Mouse (Mus musculus) neural tube, embryonic 13.5 days (tissue): ENCODE measurements around the gene Ptpn14. TPM values are rescaled to one million over a fixed set of nuclear protein-coding genes. Genes with fewer than 3 reads are reported as not detected.

Experiments
- ATAC-seq: fragments of 200-750 bp; cut with Nextera tagmentation; 2 replicates; pipeline ENCODE4 v1.8.0; 2017; ENCODE audit warnings: low read depth, mild to moderate bottlenecking, moderate TSS enrichment, moderate library complexity
- H3K27ac ChIP-seq: fragments of 300-500 bp; sonication (generic); replicated peaks from 2 replicates; pipeline ENCODE4 v1.5.1; 2015; ENCODE audit warnings: moderate library complexity, mild to moderate bottlenecking, inconsistent platforms
- H3K27me3 ChIP-seq: fragments of 300-500 bp; sonication (generic); 2 replicates; pipeline ENCODE4 v1.6.1; 2015; ENCODE audit warnings: mild to moderate bottlenecking, inconsistent platforms
- H3K36me3 ChIP-seq: fragments of 300-500 bp; sonication (generic); 2 replicates; pipeline ENCODE4 v1.6.1; 2015; ENCODE audit warnings: mild to moderate bottlenecking, inconsistent platforms
- H3K4me1 ChIP-seq: fragments of 300-500 bp; sonication (generic); replicated peaks from 2 replicates; pipeline ENCODE4 v1.6.1; 2015; ENCODE audit warnings: inconsistent platforms
- H3K4me2 ChIP-seq: fragments of 300-500 bp; sonication (generic); 2 replicates; pipeline ENCODE4 v1.6.1; 2015; ENCODE audit warnings: inconsistent platforms, mild to moderate bottlenecking, moderate library complexity
- H3K4me3 ChIP-seq: fragments of 300-500 bp; sonication (generic); 2 replicates; pipeline ENCODE4 v1.5.1; 2015; ENCODE audit warnings: mild to moderate bottlenecking, inconsistent platforms
- H3K9ac ChIP-seq: fragments of 300-500 bp; sonication (generic); 2 replicates; pipeline ENCODE4 v1.6.1; 2015; ENCODE audit warnings: moderate library complexity, mild to moderate bottlenecking, inconsistent platforms
- H3K9me3 ChIP-seq: fragments of 300-500 bp; sonication (generic); 2 replicates; pipeline ENCODE4 v1.6.1; 2016; ENCODE audit warnings: inconsistent platforms
- WGBS: fragments of 180-500 bp; shearing (Covaris S2); methylation state at CpG from one replicate; pipeline ENCODE4 v1.1.7; 2015; 5-methylcytosine and 5-hydroxymethylcytosine counted together
- polyA plus RNA-seq: library from polyadenylated mRNA; unstranded; fragments of >200 nt; fragmentation: Nextera tagmentation; extraction: Ambion mirVana; gene quantifications from 2 replicates; pipeline ENCODE4 v1.2.1, GENCODE M21; 2015

Ptpn14 gene
- polyA plus RNA-seq, 1 experiment from 2014 or later: 1.9 TPM

GRCm38 (mm10) chr1:189830391-189830790, 102.3 kb downstream of the Ptpn14 start:
- Histone ChIP-seq H3K4me1 (peaks cover 19% of the 10 kb centered on the region), H3K9ac (no peak overlapping the region), H3K4me3 (no peak overlapping the region), H3K27me3 (no peaks in the 10 kb centered on the region), H3K36me3 (no peaks in the 10 kb centered on the region), H3K9me3 (no peaks in the 10 kb centered on the region), H3K27ac (no peak overlapping the region), H3K4me2 (no peak overlapping the region)
- 33% methylated on average over 4 of the region's 4 CpGs for WGBS
- ATAC-seq: no peak

- Histone ChIP-seq H3K27me3 (no peaks in the 10 kb centered on the region), H3K9me3 (no peaks in the 10 kb centered on the region), H3K4me2 (no peak overlapping the region), H3K27ac (no peak overlapping the region), H3K9ac (no peak overlapping the region), H3K4me1 (peaks cover 19% of the 10 kb centered on the region), H3K36me3 (no peaks in the 10 kb centered on the region), H3K4me3 (no peak overlapping the region)
- WGBS: 11% methylated on average over 12 of the region's 12 CpGs
- no peak for ATAC-seq
Observed at GRCm38 (mm10) chr1:189830797-189831232, 102.7 kb downstream of the Ptpn14 start.

GRCm38 (mm10) chr1:189833351-189833750, 105.3 kb downstream of the Ptpn14 start:
- WGBS: 75% methylated on average over 7 of the region's 7 CpGs
- no peak for ATAC-seq

GRCm38 (mm10) chr1:189834166-189834565, 106.1 kb downstream of the Ptpn14 start:
- Histone ChIP-seq H3K9me3 (no peaks in the 10 kb centered on the region), H3K4me2 (no peak overlapping the region), H3K9ac (no peak overlapping the region), H3K4me1 (peaks cover 19% of the 10 kb centered on the region), H3K4me3 (no peak overlapping the region), H3K27me3 (no peaks in the 10 kb centered on the region), H3K27ac (0 out of 2 replicates have a peak overlapping the region, but pooled peaks have one; percentile 10), H3K36me3 (no peaks in the 10 kb centered on the region)
- ATAC-seq: no peak
- WGBS: 43% methylated on average over 13 of the region's 13 CpGs

More at GRCm38 (mm10) chr1:189833351-189833750, 105.3 kb downstream of the Ptpn14 start:
- H3K4me3 ChIP-seq: no peak overlapping the region
- no peak overlapping the region for H3K27ac ChIP-seq
- H3K4me1 ChIP-seq: peaks cover 19% of the 10 kb centered on the region
- H3K27me3 ChIP-seq: no peaks in the 10 kb centered on the region
- H3K9me3 ChIP-seq: no peaks in the 10 kb centered on the region
- no peaks in the 10 kb centered on the region for H3K36me3 ChIP-seq
- H3K4me2 ChIP-seq: no peak overlapping the region
- H3K9ac ChIP-seq: no peak overlapping the region

- no peak overlapping the region for H3K9ac ChIP-seq
- H3K9me3 ChIP-seq: no peaks in the 10 kb centered on the region
- H3K27ac ChIP-seq: no peak overlapping the region
- H3K4me1 ChIP-seq: no peaks in the 10 kb centered on the region
- no peak overlapping the region for H3K4me2 ChIP-seq
- ATAC-seq: no peak
- H3K27me3 ChIP-seq: no peaks in the 10 kb centered on the region
- H3K4me3 ChIP-seq: no peak overlapping the region
- WGBS: 88% methylated on average over 2 of the region's 2 CpGs
- peaks cover 12% of the 10 kb centered on the region; the same call in 1 of the 2 replicates for H3K36me3 ChIP-seq
Observed at GRCm38 (mm10) chr1:189846319-189846718, 118.3 kb downstream of the Ptpn14 start.

- no peak overlapping the region for H3K9ac ChIP-seq
- H3K4me3 ChIP-seq: no peak overlapping the region
- no peak for ATAC-seq
- no peak overlapping the region for H3K27ac ChIP-seq
- no peaks in the 10 kb centered on the region for H3K4me1 ChIP-seq
- H3K4me2 ChIP-seq: no peak overlapping the region
- WGBS: 80% methylated on average over 11 of the region's 11 CpGs
- H3K27me3 ChIP-seq: no peaks in the 10 kb centered on the region
- H3K9me3 ChIP-seq: no peaks in the 10 kb centered on the region
- peaks cover 13% of the 10 kb centered on the region; the same call in 1 of the 2 replicates for H3K36me3 ChIP-seq
Observed at GRCm38 (mm10) chr1:189849550-189849949, 121.5 kb downstream of the Ptpn14 start.

- WGBS: 85% methylated on average over 5 of the region's 5 CpGs
- Histone ChIP-seq H3K4me3 (no peak overlapping the region), H3K9me3 (no peaks in the 10 kb centered on the region), H3K4me1 (no peaks in the 10 kb centered on the region), H3K36me3 (peaks cover 13% of the 10 kb centered on the region; the same call in 1 of the 2 replicates), H3K9ac (no peak overlapping the region), H3K27ac (no peak overlapping the region), H3K27me3 (no peaks in the 10 kb centered on the region), H3K4me2 (no peak overlapping the region)
- ATAC-seq: no peak
Observed at GRCm38 (mm10) chr1:189852051-189852450, 124.0 kb downstream of the Ptpn14 start.

GRCm38 (mm10) chr1:189852456-189852855, 124.4 kb downstream of the Ptpn14 start:
- Histone ChIP-seq H3K4me2 (no peak overlapping the region), H3K27me3 (no peaks in the 10 kb centered on the region), H3K4me1 (no peaks in the 10 kb centered on the region), H3K36me3 (peaks cover 13% of the 10 kb centered on the region; the same call in 1 of the 2 replicates), H3K9me3 (no peaks in the 10 kb centered on the region), H3K27ac (no peak overlapping the region), H3K4me3 (no peak overlapping the region), H3K9ac (no peak overlapping the region)
- no peak for ATAC-seq
- WGBS: 90% methylated on average over 7 of the region's 7 CpGs

GRCm38 (mm10) chr1:189854646-189855045, 126.6 kb downstream of the Ptpn14 start:
- WGBS: 90% methylated on average over 13 of the region's 13 CpGs
- ATAC-seq: no peak
- peaks cover 9% of the 10 kb centered on the region for H3K4me1 ChIP-seq
- peaks cover 13% of the 10 kb centered on the region; the same call in 1 of the 2 replicates for H3K36me3 ChIP-seq
- H3K9ac ChIP-seq: no peak overlapping the region
- H3K4me3 ChIP-seq: no peak overlapping the region
- no peaks in the 10 kb centered on the region for H3K27me3 ChIP-seq
- H3K4me2 ChIP-seq: no peak overlapping the region
- no peaks in the 10 kb centered on the region for H3K9me3 ChIP-seq
- no peak overlapping the region for H3K27ac ChIP-seq

- no peak overlapping the region for H3K4me2 ChIP-seq
Observed at GRCm38 (mm10) chr1:189855739-189856138, 127.7 kb downstream of the Ptpn14 start.

GRCm38 (mm10) chr1:189858377-189858776, 130.3 kb downstream of the Ptpn14 start:
- Histone ChIP-seq H3K27ac (0 out of 2 replicates have a peak overlapping the region, but pooled peaks have one; percentile 56), H3K9me3 (no peaks in the 10 kb centered on the region), H3K27me3 (no peaks in the 10 kb centered on the region), H3K4me1 (peaks cover 17% of the 10 kb centered on the region), H3K4me2 (no peak overlapping the region), H3K9ac (no peak overlapping the region), H3K36me3 (no peaks in the 10 kb centered on the region), H3K4me3 (no peak overlapping the region)
- 55% methylated on average over 6 of the region's 6 CpGs for WGBS
- ATAC-seq: 0 out of 2 replicates have a peak, but pooled peaks have one; percentile 15

More at GRCm38 (mm10) chr1:189855739-189856138, 127.7 kb downstream of the Ptpn14 start:
- WGBS: 98% methylated on average over 5 of the region's 5 CpGs
- Histone ChIP-seq H3K36me3 (peaks cover 7% of the 10 kb centered on the region; the same call in 1 of the 2 replicates), H3K4me1 (peaks cover 12% of the 10 kb centered on the region), H3K4me3 (no peak overlapping the region), H3K27ac (no peak overlapping the region), H3K27me3 (no peaks in the 10 kb centered on the region), H3K9ac (no peak overlapping the region), H3K9me3 (no peaks in the 10 kb centered on the region)
- ATAC-seq: no peak

- Histone ChIP-seq H3K4me3 (no peak overlapping the region), H3K9me3 (no peaks in the 10 kb centered on the region), H3K27ac (no peak overlapping the region), H3K4me1 (peaks cover 30% of the 10 kb centered on the region), H3K36me3 (no peaks in the 10 kb centered on the region), H3K27me3 (no peaks in the 10 kb centered on the region), H3K9ac (no peak overlapping the region), H3K4me2 (no peak overlapping the region)
- ATAC-seq: no peak
- WGBS: 88% methylated on average over 17 of the region's 17 CpGs
Observed at GRCm38 (mm10) chr1:189860112-189860941, 132.3 kb downstream of the Ptpn14 start.
